Mouse (Mus musculus): ENCODE measurements around the gene Camkk2.

The Camkk2 gene

DNA sequence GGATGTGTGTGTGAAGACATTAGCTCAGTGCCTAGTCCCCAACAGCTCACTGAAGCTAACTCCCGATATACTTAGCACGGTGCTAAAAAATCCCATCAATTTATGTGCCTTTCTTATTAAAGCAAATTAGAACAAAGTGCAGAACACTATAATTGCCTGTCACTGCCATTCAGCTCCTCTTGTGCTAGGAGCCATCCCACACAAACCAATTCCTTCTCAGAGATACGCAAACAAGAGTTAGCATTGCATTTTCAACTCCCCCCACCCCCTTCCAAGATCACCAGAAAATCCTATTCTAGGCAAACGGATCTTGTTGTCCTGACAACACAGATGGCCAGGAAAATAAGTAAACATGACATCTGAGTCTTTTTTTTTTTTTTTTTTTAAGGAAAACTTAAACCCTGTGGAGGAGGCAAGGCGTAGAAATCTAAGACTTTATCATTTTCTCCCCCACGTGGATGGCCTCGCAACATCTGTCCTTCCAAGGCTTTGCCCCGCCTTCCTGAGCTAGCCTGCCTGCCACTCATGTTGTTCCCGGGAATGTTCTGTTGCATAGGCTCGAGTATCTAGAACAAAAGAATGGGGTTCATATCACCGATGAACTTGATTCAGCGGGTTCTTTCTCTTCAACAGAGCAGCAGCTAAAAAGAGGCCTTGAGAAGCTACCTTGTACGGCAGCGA is 4.7 kb upstream of the Camkk2 start:
- in situ Hi-C loops (cut with MboI, MseI) = no loop called here

- in situ Hi-C loops (cut with MboI, MseI) = no loop called here
Observed at GRCm38 (mm10) chr5:122782066-122782465, 2.9 kb upstream of the Camkk2 start.

DNA sequence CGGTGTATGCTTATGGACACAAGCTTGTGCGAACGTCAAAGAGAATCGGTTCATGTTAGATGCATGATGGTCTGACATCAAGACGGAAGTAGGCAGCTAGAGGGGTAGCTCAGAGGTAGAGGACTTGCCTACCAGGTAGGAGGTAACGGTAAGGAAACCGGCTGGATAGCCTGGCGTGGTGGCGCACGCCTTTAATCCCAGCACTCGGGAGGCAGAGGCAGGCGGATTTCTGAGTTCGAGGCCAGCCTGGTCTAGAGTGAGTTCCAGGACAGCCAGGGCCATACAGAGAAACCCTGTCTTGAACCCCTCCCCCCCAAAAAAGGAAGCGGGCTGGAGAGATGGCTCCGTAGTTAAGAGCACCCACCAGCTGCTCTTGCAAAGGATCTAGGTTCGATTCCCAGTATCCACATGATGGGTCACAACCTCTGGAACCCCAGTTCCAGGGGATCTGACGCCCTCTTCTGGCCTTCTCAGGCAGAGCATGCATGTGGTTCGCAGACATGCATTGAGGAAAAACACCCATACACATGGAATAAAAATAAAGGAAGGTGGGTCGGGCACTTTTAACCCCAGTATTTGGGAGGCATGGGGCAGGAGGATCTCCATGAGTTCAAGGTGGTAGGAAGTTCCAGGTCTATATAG is 1.7 kb upstream of the Camkk2 start:
- in situ Hi-C loops (cut with MboI, MseI) = no loop called here

- in situ Hi-C loops (cut with MboI, MseI) = no loop called here
Observed at GRCm38 (mm10) chr5:122778231-122779226, 680 bp downstream of the Camkk2 start.

DNA sequence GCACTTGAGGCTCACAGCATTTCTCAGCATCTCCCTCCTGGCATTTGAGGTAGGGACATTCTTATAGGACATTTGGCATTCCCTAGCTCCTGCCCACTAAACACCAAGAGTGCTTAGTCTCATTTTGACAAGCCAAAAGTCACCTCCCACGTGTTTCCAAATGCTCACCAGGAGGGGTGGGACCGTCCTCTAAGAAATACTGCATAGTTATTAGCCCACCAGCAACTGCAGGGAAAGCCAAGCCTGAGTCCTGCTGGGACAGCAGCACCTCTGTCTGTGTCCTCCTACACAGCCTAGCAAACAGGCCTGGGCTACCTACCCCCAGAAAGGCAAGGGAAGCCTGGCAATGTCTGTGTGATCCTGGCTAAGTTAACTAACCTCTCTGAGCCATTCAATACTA is 1.9 kb downstream of the Camkk2 start:
- in situ Hi-C loops (cut with MboI, MseI) = no loop called here

DNA sequence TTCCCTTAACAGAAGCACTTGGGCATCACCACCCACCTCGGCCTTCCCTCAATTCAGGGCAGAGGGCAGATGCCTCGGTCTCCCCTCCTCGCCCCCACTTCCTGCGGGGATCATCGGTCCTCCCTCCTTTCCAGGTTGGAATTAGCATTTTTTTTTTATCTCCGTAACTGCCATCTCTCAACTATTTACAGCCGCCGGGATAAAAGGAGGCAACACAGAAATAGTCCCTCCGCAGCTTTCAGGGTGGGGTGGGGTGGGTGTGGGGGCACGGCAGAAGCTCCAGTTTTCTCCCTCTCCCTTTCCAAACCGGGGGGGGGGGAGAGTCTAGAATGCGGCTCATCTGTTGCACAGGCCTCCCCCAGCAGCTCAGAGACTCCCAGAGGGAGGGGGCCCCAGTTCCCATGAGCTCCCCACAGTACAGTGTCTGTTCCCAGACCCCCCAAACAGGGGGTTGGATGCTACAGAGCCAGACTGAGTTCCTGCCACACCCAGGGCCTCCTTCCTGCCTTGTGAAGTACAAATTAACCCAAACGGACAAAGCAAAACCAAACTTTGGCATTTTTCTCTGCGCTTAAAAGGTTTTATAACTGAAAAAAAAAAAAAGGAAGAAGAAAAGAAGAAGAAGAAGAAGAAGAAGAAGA is 3.4 kb downstream of the Camkk2 start:
- in situ Hi-C loops (cut with MboI, MseI) = no loop called here

- in situ Hi-C loops (cut with MboI, MseI) = no loop called here
Observed at GRCm38 (mm10) chr5:122774743-122775611, 4.2 kb downstream of the Camkk2 start.

GRCm38 (mm10) chr5:122773756-122774155 is 5.5 kb downstream of the Camkk2 start:
- in situ Hi-C loops (cut with MboI, MseI) = no loop called here

GRCm38 (mm10) chr5:122771428-122771827 is 7.8 kb downstream of the Camkk2 start:
- in situ Hi-C loops (cut with MboI, MseI) = no loop called here

DNA sequence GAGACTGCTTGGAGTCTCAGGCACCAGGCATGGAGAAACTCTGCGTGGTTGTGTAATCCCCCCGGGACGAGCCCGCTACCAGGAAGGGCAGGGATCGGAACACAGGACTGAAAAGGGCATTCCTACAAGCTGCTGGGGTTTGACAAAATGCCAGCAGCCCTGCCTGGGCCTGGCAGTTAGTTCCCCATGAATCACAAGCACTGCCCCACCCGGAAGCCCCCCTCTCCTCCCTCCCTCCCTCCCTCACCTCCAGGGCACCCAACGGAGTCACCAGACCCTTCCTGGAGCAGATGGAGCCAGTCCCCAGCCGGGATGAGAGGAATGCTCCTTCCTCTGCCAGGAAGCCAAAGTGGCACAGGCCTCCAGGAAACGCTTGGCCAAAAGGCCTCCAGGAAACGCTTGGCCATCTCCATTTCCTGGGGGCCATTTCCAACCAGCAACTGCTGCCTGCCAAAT is 8.4 kb downstream of the Camkk2 start:
- in situ Hi-C loops (cut with MboI, MseI) = no loop called here

DNA sequence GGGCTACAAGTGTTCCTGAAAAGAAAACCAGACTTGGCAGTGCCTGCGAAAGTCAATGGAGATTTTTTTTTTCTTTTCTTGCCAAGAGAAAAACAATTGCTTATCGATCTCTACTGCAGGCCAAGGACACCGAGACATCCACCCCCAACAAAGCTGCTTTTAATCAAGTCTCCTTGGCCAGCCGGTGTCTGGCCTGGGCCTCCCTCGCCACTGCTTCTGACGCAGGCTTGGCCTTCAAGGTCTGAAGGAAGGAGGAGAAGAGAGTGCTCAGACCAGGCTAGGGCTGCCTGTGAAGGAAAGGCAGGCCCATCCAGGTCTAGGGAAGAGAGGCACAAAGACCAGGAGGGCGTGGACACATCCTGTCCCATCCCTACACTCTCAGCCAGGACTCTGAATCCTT is 8.9 kb downstream of the Camkk2 start:
- in situ Hi-C loops (cut with MboI, MseI) = no loop called here

GRCm38 (mm10) chr5:122769101-122769568 is 10.1 kb downstream of the Camkk2 start:
- in situ Hi-C loops (cut with MboI, MseI) = no loop called here

DNA sequence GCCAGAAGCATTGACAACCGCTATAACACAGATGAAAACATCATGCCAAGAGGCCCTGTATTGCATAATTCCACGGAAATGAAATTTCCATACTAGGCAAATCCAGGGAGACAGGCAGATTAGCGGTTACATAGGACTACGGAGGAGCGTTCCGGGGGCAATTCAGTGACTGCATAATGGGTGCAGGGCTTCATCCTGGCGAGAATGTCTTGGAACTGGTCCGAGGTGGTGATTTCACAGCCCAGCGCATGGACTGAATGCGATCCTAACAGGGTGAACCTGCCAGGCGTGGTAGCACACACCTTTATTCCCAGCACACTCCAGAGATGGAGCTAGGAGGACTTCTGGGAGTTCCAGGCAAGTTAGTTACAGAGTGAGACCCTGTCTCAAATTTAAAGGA is 11.9 kb downstream of the Camkk2 start:
- in situ Hi-C loops (cut with MboI, MseI) = no loop called here

DNA sequence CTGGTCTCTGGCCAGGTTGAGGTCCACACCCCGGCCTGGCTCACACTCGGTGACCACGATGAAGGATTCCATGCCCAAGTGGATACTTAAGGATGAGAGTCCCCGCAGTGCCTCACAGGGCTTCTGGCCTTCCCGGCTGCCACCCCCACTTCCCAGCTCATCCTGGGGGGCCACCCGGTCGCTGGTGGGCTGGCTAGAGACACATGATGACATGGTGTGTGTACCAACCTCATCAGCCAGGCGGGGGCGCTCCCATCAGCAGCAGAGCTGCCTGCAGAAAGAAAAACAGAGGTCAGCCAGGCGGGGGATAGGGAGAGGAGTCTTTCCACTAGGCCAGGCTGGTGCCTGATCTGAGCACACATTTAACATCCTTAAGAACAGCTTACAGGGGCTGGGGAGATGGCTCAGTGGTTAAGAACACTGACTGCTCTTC is 15.2 kb downstream of the Camkk2 start:
- in situ Hi-C loops (cut with MboI, MseI) = no loop called here

DNA sequence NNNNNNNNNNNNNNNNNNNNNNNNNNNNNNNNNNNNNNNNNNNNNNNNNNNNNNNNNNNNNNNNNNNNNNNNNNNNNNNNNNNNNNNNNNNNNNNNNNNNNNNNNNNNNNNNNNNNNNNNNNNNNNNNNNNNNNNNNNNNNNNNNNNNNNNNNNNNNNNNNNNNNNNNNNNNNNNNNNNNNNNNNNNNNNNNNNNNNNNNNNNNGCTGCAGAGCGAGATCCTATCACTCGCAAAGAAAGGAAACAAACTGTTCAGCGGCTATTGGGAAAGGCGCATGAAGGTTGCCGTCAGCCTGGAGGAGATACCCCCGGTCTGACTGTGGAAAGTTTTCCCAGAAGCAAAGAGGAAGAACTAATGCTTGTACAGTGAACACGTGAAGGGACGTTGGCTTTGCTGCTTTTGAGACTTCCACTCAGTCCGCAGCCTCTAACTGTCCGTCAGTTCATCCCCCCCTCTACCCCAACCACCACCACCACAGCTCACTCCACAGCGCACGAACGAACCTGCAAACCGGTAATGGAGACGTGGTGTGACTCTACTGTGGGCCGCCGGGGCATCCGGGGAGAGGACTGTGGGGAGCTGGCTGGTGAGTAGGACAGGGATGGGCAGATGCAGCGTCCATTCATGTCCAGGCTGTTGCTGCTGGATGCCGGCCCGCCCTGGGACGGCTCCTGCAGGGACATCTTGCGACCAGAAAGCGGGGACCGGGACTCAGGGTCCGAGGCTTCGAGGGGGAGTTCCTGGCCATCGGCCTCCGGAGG is 15.8 kb downstream of the Camkk2 start:
- in situ Hi-C loops (cut with MboI, MseI) = no loop called here

DNA sequence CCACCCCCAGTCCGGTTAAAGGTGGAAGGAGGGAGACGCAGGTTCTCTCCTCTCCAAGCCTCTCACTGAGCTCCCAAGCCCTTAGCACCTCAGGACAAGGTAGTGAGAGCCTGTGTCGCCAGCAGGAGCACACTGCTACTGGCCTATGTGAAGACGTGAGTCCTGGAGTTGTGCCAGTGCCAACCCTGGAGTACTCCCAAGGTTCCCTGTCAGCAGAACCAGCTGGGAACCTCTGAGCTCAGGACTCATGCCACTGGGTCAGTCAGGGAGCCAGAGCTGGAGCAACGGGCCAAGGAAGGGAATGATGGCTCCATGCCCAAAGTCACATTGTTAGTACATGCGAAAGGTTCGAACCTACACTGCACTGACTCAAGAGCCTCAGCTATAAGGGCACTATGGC is 22.5 kb downstream of the Camkk2 start:
- in situ Hi-C loops (cut with MboI, MseI) = no loop called here

GRCm38 (mm10) chr5:122756144-122756543 is 23.1 kb downstream of the Camkk2 start:
- in situ Hi-C loops (cut with MboI, MseI) = no loop called here

DNA sequence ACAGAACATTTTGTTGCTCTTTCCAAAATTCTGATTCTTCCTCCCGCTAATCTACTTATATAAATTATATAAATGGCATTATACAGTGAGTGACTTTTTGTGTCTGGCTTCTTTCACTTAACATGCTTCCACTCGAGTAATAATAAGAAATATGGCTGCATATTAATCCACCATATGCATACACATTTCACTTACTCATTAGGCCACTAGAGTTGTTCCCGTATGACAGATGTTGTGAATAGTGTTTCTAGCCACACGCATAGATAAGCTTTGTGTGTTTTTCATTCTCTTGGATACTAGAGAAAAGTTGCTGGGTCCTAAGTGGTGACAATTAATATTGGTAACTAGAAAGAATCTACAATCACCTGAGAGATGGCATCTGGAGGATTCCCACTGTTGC is 23.6 kb downstream of the Camkk2 start:
- in situ Hi-C loops (cut with MboI, MseI) = no loop called here

GRCm38 (mm10) chr5:122754477-122754876 is 24.7 kb downstream of the Camkk2 start:
- in situ Hi-C loops (cut with MboI, MseI) = no loop called here

- in situ Hi-C loops (cut with MboI, MseI) = no loop called here
Observed at GRCm38 (mm10) chr5:122747950-122748349, 31.3 kb downstream of the Camkk2 start.

All from T-helper 1 cell (primary cell).